Mouse (Mus musculus) testis, adult 2 months (tissue): ENCODE measurements around the gene Atp2b2. TPM values are rescaled to one million over a fixed set of nuclear protein-coding genes. Genes with fewer than 3 reads are reported as not detected.

Experiments used
- H3K27ac ChIP-seq: fragments of 200-500 bp; 2 replicates; pipeline ENCODE4 v1.5.1; 2012; ENCODE audit warnings: low read depth, low read length; ENCODE audit not compliant: control insufficient read depth, insufficient read depth
- H3K27me3 ChIP-seq: fragments of 200-500 bp; 2 replicates; pipeline ENCODE4 v1.6.1; 2012; ENCODE audit warnings: mild to moderate bottlenecking, low read length, moderate library complexity; ENCODE audit not compliant: control insufficient read depth, insufficient read depth
- H3K36me3 ChIP-seq: fragments of 200-500 bp; 2 replicates; pipeline ENCODE4 v1.6.1; 2012; ENCODE audit warnings: mild to moderate bottlenecking, low read length; ENCODE audit not compliant: control insufficient read depth, insufficient read depth
- H3K4me1 ChIP-seq: fragments of 200-500 bp; 2 replicates; pipeline ENCODE4 v1.6.1; 2012; ENCODE audit warnings: low read length; ENCODE audit not compliant: control insufficient read depth, insufficient read depth
- H3K4me3 ChIP-seq: fragments of 200-500 bp; 2 replicates; pipeline ENCODE4 v1.5.1; 2012; ENCODE audit warnings: low read depth, mild to moderate bottlenecking, low read length, moderate library complexity, mixed read lengths; ENCODE audit not compliant: control insufficient read depth
- CTCF ChIP-seq: fragments of 200-500 bp; IDR thresholded peaks from 2 replicates; pipeline ENCODE4 v1.5.1; 2012; ENCODE audit warnings: low read depth, mild to moderate bottlenecking, inconsistent platforms, low read length, moderate library complexity; ENCODE audit not compliant: control insufficient read depth, insufficient read depth, insufficient replicate concordance
- POLR2A ChIP-seq: fragments of 200-500 bp; IDR thresholded peaks from 2 replicates; pipeline ENCODE4 v1.6.1; 2012; ENCODE audit warnings: low read depth, mild to moderate bottlenecking, inconsistent platforms, low read length, moderate library complexity; ENCODE audit not compliant: control insufficient read depth
- polyA plus RNA-seq: library from polyadenylated mRNA; depleted of rRNA; stranded (reverse); fragments of >200 nt; gene quantifications from 2 replicates; pipeline ENCODE4 v1.2.3, GENCODE M21; 2012

Gene Atp2b2
- polyA plus RNA-seq, 1 experiment, result 0.85 TPM

GRCm38 (mm10) chr6:113856790-113857189 is 185.6 kb downstream of the Atp2b2 start:
- Histone ChIP-seq H3K4me3 (no peak overlapping the region), H3K4me1 (no peaks in the 10 kb centered on the region), H3K27me3 (no peaks in the 10 kb centered on the region), H3K36me3 (no peaks in the 10 kb centered on the region), H3K27ac (no peak overlapping the region)
- no peak for TF ChIP-seq CTCF

- Histone ChIP-seq H3K27me3 (no peaks in the 10 kb centered on the region), H3K36me3 (no peaks in the 10 kb centered on the region), H3K27ac (no peak overlapping the region), H3K4me3 (no peak overlapping the region), H3K4me1 (no peaks in the 10 kb centered on the region)
- TF ChIP-seq POLR2A (no peak), CTCF (no peak)
Measured at GRCm38 (mm10) chr6:113856095-113856646, 186.2 kb downstream of the Atp2b2 start.

GRCm38 (mm10) chr6:113855581-113855980 is 186.8 kb downstream of the Atp2b2 start:
- Histone ChIP-seq H3K27me3 (no peaks in the 10 kb centered on the region), H3K4me3 (no peak overlapping the region), H3K36me3 (no peaks in the 10 kb centered on the region), H3K27ac (no peak overlapping the region), H3K4me1 (no peaks in the 10 kb centered on the region)
- TF ChIP-seq POLR2A (no peak), CTCF (no peak)

GRCm38 (mm10) chr6:113852318-113852717 is 190.1 kb downstream of the Atp2b2 start:
- Histone ChIP-seq H3K36me3 (no peaks in the 10 kb centered on the region), H3K27ac (no peak overlapping the region), H3K27me3 (no peaks in the 10 kb centered on the region), H3K4me1 (no peaks in the 10 kb centered on the region), H3K4me3 (no peak overlapping the region)
- TF ChIP-seq POLR2A, result no peak
- TF ChIP-seq CTCF, result no peak

GRCm38 (mm10) chr6:113849819-113850218 is 192.6 kb downstream of the Atp2b2 start:
- H3K36me3 ChIP-seq, result no peaks in the 10 kb centered on the region
- H3K4me1 ChIP-seq, result no peaks in the 10 kb centered on the region
- H3K27ac ChIP-seq, result no peak overlapping the region
- TF ChIP-seq CTCF, result no peak
- TF ChIP-seq POLR2A, result no peak
- H3K27me3 ChIP-seq, result no peaks in the 10 kb centered on the region
- H3K4me3 ChIP-seq, result no peak overlapping the region

GRCm38 (mm10) chr6:113848655-113849054 is 193.8 kb downstream of the Atp2b2 start:
- H3K36me3 ChIP-seq, result no peaks in the 10 kb centered on the region
- no peaks in the 10 kb centered on the region for H3K27me3 ChIP-seq
- TF ChIP-seq POLR2A, result no peak
- no peak for TF ChIP-seq CTCF
- H3K4me1 ChIP-seq, result no peaks in the 10 kb centered on the region
- no peak overlapping the region for H3K4me3 ChIP-seq
- no peak overlapping the region for H3K27ac ChIP-seq

- Histone ChIP-seq H3K4me1 (no peaks in the 10 kb centered on the region), H3K27me3 (no peaks in the 10 kb centered on the region), H3K27ac (no peak overlapping the region), H3K4me3 (no peak overlapping the region), H3K36me3 (no peaks in the 10 kb centered on the region)
- TF ChIP-seq POLR2A, result no peak
- no peak for TF ChIP-seq CTCF
Measured at GRCm38 (mm10) chr6:113847092-113847491, 195.3 kb downstream of the Atp2b2 start.

GRCm38 (mm10) chr6:113843248-113843647 is 199.2 kb downstream of the Atp2b2 start:
- Histone ChIP-seq H3K27ac (no peak overlapping the region), H3K27me3 (no peaks in the 10 kb centered on the region), H3K4me3 (no peak overlapping the region), H3K4me1 (no peaks in the 10 kb centered on the region), H3K36me3 (no peaks in the 10 kb centered on the region)
- TF ChIP-seq POLR2A, result no peak
- no peak for TF ChIP-seq CTCF
